Mouse (Mus musculus): ENCODE results near the gene Rilpl1.
"Not testable (repeated sequence)": the region's sequence is repeated elsewhere in the genome, so short reads cannot be mapped to it uniquely, and the experiment has no call there.

Rilpl1 gene

GRCm38 (mm10) chr5:124460922-124461321 is 70.3 kb downstream of the Rilpl1 start:
- intact Hi-C loops (cut with DNase I): not testable (repeated sequence)

GRCm38 (mm10) chr5:124456762-124457161 is 74.4 kb downstream of the Rilpl1 start:
- intact Hi-C loops (cut with DNase I): no loop called here

GRCm38 (mm10) chr5:124454082-124454419 is 77.1 kb downstream of the Rilpl1 start:
- intact Hi-C loops (cut with DNase I): no loop called here

GRCm38 (mm10) chr5:124453339-124454081 is 77.7 kb downstream of the Rilpl1 start:
- intact Hi-C loops (cut with DNase I): no loop called here

GRCm38 (mm10) chr5:124452494-124453228 is 78.5 kb downstream of the Rilpl1 start:
- intact Hi-C loops (cut with DNase I): no loop called here

- intact Hi-C loops (cut with DNase I): no loop called here
Measured at GRCm38 (mm10) chr5:124450641-124451340, 80.4 kb downstream of the Rilpl1 start.

GRCm38 (mm10) chr5:124450051-124450450 is 81.1 kb downstream of the Rilpl1 start:
- intact Hi-C loops (cut with DNase I): no loop called here

- intact Hi-C loops (cut with DNase I): no loop called here
Measured at GRCm38 (mm10) chr5:124449494-124449893, 81.7 kb downstream of the Rilpl1 start.

- intact Hi-C loops (cut with DNase I): loop anchor here (2.0 kb wide), 1 partner anchor 32 kb away; the partner anchor contains the start of gene Rilpl2
Measured at GRCm38 (mm10) chr5:124446301-124446881, 84.8 kb downstream of the Rilpl1 start.

- intact Hi-C loops (cut with DNase I): loop anchor here (2.0 kb wide), 1 partner anchor 33 kb away; the partner anchor contains the start of gene Rilpl2
Measured at GRCm38 (mm10) chr5:124445621-124446293, 85.4 kb downstream of the Rilpl1 start.

GRCm38 (mm10) chr5:124444661-124445561 is 86.3 kb downstream of the Rilpl1 start:
- intact Hi-C loops (cut with DNase I): no loop called here

- intact Hi-C loops (cut with DNase I): no loop called here
Measured at GRCm38 (mm10) chr5:124444208-124444607, 87.0 kb downstream of the Rilpl1 start.
